Comparison of ENCODE assay signal across 8 mouse cellular contexts in genomic region chr14:20798761-20799160, GRCm38 (mm10). TPM values are rescaled to one million over a fixed set of nuclear protein-coding genes. Genes with fewer than 3 reads are reported as not detected.
A peak's percentile ranks its signal among the peaks of the same experiment; 100 is the strongest.
DNase-seq lines count a peak whose midpoint lies in the region; ATAC-seq and TF ChIP-seq lines count a peak whose summit lies in the region.

No protein-coding gene starts in this region.

- no peak for TF ChIP-seq EP300 in liver, postnatal 0 days (IDR thresholded peaks at IDR 0.05; ENCODE audit: low read depth)

- H3K36me3 ChIP-seq in G1E (replicated peaks) = peaks cover 2% of the 10 kb centered on the region
- H3K36me3 ChIP-seq in liver, postnatal 0 days (replicated peaks; ENCODE audit: insufficient read depth, low read length) = no peaks in the 10 kb centered on the region

- H3K9ac ChIP-seq in liver, postnatal 0 days (replicated peaks) = no peak overlapping the region

- H3K9me3 ChIP-seq in G1E (replicated peaks) = no peaks in the 10 kb centered on the region
- H3K9me3 ChIP-seq in liver, postnatal 0 days (ENCODE audit: low read length) = no peaks in the 10 kb centered on the region

- H3K4me1 ChIP-seq in G1E (ENCODE audit: insufficient read depth, low read depth, low read length) = peaks cover 32% of the 10 kb centered on the region
- peaks cover 4% of the 10 kb centered on the region for H3K4me1 ChIP-seq in liver, postnatal 0 days (ENCODE audit: insufficient read depth)

- peaks cover 15% of the 10 kb centered on the region for H3K27me3 ChIP-seq in G1E (ENCODE audit: insufficient read depth, low read length)
- no peaks in the 10 kb centered on the region for H3K27me3 ChIP-seq in liver, postnatal 0 days (ENCODE audit: insufficient read depth, low read length)

- no peak overlapping the region for H3K27ac ChIP-seq in gastrocnemius, adult 2 months
- H3K27ac ChIP-seq in liver, postnatal 0 days (ENCODE audit: low read depth) = no peak overlapping the region

- peak; percentile 92 for TF ChIP-seq CTCF in G1E (IDR thresholded peaks at IDR 0.05; ENCODE audit: low read depth, low read length)
- peak; percentile 97 for TF ChIP-seq CTCF in gastrocnemius, adult 2 months (IDR thresholded peaks at IDR 0.05)
- TF ChIP-seq CTCF in liver, postnatal 0 days (IDR thresholded peaks at IDR 0.05; ENCODE audit: low read depth) = peak; percentile 95

- peak; percentile 88 for DNase-seq in 416B (ENCODE audit: low read depth)
- DNase-seq in G1E (ENCODE audit: low spot score) = peak; percentile 32
- DNase-seq in cerebellum, adult 11 months = peak; percentile 88
- peak; percentile 93 for DNase-seq in gastrocnemius, adult 2 months
- peak; percentile 96 for DNase-seq in kidney, postnatal 10 days
- DNase-seq in liver, postnatal 0 days = peak; percentile 93
- peak; percentile 77 for DNase-seq in retina, postnatal 7 days (ENCODE audit: low read depth, low spot score)
- peak; percentile 85 for DNase-seq in urinary bladder, adult 2 months (ENCODE audit: low spot score)

- H3K4me2 ChIP-seq in liver, postnatal 0 days (ENCODE audit: low read depth, low read length) = no peak overlapping the region

- ATAC-seq in G1E (ENCODE audit: extremely low read depth, insufficient number of reproducible peaks, low FRiP score, poor library complexity, severe bottlenecking) = peak; percentile 32; the same call in 1 of the 2 replicates
- ATAC-seq in liver, postnatal 0 days = no peak

- no peak overlapping the region for H3K4me3 ChIP-seq in G1E (ENCODE audit: low read depth, low read length)
- no peak overlapping the region for H3K4me3 ChIP-seq in gastrocnemius, adult 2 months
- H3K4me3 ChIP-seq in liver, postnatal 0 days (ENCODE audit: low read depth, low read length) = no peak overlapping the region

- WGBS in liver, postnatal 0 days (ENCODE audit: insufficient replicate concordance) = 3% methylated on average over 7 of the region's 7 CpGs

- intact Hi-C loops in gastrocnemius, adult 2 months (cut with DNase I) = loop anchor here (1.0 kb wide), 1 partner anchor 32 kb away; no protein-coding TSS in a partner anchor

RNA-seq across cellular contexts. Expression of gene Camk2g, which starts 4.9 kb away (rescaled TPM):
- total RNA-seq in G1E (2014; fragmentation: Nextera tagmentation) (29.4 and 30.3 TPM in 2 replicates), G1E (2017) (37.4 and 40.4 TPM in 2 replicates)
- polyA plus RNA-seq in G1E (2012) = 30.2 and 35.9 TPM in 2 replicates
- 100 to 1,000 TPM; 162 to 163 TPM for total RNA-seq in gastrocnemius, adult 2 months (2021)
- polyA plus RNA-seq in liver, postnatal 0 days (2015; fragmentation: Nextera tagmentation; extraction: Ambion mirVana) = 6.6 and 7.2 TPM in 2 replicates
- 134 and 139 TPM in 2 replicates for polyA plus RNA-seq in urinary bladder, adult 2 months (2012; rRNA removed)

RNA-seq across cellular contexts. Expression of gene Plau, which starts 37.7 kb away (rescaled TPM):
- total RNA-seq in G1E (2014; fragmentation: Nextera tagmentation) = not detected in 2 replicates
- 5.0 and 6.0 TPM in 2 replicates for total RNA-seq in G1E (2017)
- not detected in 2 replicates for polyA plus RNA-seq in G1E (2012)
- 10 to 100 TPM; 17.2 to 28.5 TPM for total RNA-seq in gastrocnemius, adult 2 months (2021)
- 0.83 and 0.84 TPM in 2 replicates for polyA plus RNA-seq in liver, postnatal 0 days (2015; fragmentation: Nextera tagmentation; extraction: Ambion mirVana)
- polyA plus RNA-seq in urinary bladder, adult 2 months (2012; rRNA removed) = 73.2 and 80.6 TPM in 2 replicates

Comparison
In these comparisons a context has a peak if more than half of its experiments do, and no peak if none do; other contexts are left out.
1. DNase-seq: peak in every context shown above with its lines; median percentile 96 in kidney, postnatal 10 days; 93 in gastrocnemius, adult 2 months; 93 in liver, postnatal 0 days; 88 in 416B; 88 in cerebellum, adult 11 months; 85 in urinary bladder, adult 2 months; 77 in retina, postnatal 7 days; 32 in G1E.
2. RNA of gene Plau, which starts 37.7 kb away (polyA plus RNA-seq): 73.2 to 80.6 TPM in urinary bladder, adult 2 months; 0.83 to 0.84 TPM in liver, postnatal 0 days and not detected in G1E; every median in the first group is over 10 times any median in the second.
3. Peak in every context shown above with its lines, with median percentiles within 50 percentile points of each other: CTCF ChIP-seq.